Mouse (Mus musculus) thymus, postnatal 25 days (tissue): ENCODE results near the gene Adcy7.

Source experiments
- DNase-seq: peaks from one replicate; pipeline ENCODE4 v3.0.0; 2022

The Adcy7 gene

DNA sequence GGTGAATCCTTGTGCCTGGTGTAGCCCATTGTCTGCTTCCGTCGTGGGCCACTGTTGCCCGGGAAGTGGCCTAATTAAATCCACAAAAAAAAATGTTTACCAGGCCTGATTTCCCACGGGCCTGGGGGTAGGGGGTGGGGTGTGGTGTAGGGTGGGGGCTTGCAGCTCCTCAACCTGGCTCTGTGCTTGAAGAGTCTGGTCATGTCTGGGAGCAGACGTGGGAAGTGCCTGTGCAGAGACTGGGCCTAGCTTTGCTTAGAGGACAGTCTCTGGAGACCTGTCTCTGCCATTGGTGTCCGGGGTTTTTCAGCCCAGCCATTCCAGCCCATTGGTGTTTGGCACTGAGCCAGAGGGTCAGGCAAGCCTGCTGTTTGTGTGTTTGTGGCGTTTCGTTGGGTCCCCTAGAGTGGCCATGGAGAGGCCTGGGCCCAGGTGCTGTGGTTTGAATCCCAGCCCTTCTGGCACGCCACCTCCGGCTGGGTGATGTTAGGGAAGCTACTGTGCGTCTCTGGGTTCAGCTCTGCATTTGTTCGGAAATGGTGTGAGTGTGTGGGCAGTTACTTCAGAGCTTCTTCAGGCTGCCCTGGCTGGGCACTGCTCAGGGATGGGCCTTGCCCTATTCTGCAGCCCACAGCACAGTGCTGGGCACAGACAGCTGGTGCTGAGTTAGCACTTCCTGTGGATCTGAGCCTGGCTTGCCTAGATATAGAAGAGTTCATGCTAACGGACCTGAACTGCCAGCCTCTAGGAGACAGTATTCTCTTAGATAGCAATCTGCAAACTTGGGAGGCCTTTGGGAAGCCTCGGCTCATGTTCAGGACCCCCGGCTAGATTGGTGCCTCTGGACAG is 29.6 kb downstream of the Adcy7 start:
- DNase-seq = no peak

DNA sequence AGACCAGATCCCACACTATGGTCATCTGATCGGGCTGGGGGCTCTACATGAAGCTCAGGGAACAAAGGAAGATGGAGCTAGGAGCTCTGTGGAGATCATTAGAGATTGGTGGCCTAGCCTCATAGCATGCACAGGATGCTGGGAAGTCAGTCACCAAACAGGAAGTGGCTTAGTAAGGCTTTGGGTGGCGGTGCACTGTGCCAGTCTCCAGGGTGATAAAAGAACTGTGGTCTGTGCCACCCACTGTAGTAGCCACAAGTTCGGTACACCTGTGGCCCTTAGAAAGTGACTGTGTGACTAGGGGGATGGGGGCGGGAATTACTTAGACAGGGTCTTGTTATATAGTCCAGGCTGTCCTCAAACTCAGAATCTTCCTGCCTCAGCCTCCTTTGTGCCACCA is 33.6 kb downstream of the Adcy7 start:
- peak; percentile 63 for DNase-seq

DNA sequence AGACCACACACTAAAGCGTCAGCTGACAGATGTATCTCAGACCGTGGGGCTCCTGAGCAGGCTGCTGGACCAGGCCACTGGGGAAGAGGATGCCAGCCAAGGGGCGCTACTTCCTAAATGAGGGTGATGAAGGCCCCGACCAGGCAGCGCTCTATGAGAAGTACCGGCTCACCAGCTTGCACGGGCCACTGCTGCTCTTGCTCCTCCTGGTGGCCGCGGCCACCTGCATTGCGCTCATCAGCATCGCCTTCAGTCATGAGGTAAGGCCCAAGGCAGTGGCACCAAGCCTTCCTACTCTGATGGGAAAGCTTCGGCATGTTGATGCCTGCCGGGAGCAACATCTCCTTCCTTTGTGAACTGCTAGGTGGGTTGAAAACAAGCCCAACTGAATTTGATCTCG is 34.3 kb downstream of the Adcy7 start:
- DNase-seq = no peak

DNA sequence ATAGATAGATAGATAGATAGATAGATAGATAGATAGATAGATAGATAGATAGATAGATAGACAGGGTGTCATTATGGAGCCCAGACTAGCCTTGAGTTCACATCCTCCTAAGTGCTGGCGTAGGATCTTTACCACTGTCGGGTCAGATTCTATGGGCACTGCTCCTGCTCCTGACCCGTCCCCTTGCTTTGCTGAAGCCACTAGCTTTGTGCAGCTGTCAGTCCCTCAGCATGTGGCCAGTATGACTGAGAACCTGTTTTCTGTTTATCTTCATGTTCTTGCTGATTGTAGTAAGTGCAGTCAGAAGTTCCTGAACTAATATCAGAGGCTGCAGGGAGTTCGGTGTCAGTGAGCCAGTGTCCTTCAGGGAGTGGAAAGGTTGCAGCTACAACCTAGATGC is 35.5 kb downstream of the Adcy7 start:
- no peak for DNase-seq

DNA sequence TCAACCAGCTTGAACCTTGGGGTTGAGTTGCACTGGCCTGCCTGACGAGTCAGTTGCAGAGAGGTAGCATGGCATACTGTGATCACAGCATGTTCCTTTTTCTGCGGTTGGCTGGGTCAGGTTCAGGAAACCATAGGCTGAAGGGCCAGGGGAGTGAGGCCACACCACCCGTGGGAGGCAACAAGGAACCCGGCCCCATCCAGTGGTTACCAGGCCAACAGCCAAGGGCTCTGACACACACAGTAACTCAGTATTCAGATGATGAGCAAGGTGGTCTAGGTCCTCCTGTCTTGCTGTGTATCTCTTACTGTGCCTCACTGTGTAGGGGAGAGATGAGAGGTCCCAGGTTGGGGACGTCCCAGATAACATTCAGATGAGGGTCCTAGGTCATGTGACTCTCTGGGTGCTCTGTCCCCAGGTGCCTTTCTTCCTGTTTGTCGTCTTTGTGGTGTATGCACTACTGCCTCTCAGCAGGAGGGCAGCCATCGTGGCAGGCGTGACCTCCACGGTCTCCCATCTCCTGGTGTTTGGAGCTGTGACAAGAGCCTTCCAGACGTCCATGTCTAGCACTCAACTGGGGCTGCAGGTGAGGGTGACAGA is 37.2 kb downstream of the Adcy7 start:
- DNase-seq = no peak

DNA sequence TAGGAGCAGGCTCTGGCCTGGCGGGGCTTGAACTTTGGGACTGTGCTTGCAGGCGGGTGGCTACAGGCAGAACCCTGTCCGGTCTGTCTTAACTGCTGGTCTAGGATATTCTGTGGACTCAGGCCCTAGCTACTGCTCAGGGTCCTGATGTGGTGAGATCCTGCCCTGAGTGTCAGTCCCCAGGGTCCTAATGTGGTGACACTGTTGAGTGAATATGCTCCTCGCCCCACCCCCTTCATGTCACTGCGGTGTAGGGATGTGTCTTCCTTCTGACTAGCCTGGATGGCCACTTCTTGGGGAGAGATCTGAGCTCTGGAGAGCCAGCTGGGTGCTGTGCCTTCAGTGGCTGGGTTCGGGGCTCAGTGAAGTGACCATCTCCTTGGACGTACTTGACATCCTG is 37.7 kb downstream of the Adcy7 start:
- DNase-seq = no peak

DNA sequence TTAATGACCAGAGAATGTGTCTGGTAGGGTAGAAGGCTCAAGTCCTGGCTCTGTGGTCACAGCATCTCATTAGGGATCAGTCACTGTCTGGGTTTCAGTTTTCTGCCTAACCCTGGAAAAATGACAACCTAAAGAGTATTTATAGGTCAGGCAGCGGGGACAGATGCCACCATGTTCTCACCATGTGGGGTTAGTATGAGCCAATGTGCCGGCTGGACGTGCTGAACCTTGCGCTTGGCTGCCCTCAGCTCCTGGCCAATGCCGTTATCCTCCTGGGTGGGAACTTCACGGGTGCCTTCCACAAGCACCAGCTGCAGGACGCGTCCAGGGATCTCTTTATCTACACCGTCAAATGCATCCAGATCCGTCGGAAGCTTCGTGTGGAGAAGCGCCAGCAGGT is 38.1 kb downstream of the Adcy7 start:
- no peak for DNase-seq

DNA sequence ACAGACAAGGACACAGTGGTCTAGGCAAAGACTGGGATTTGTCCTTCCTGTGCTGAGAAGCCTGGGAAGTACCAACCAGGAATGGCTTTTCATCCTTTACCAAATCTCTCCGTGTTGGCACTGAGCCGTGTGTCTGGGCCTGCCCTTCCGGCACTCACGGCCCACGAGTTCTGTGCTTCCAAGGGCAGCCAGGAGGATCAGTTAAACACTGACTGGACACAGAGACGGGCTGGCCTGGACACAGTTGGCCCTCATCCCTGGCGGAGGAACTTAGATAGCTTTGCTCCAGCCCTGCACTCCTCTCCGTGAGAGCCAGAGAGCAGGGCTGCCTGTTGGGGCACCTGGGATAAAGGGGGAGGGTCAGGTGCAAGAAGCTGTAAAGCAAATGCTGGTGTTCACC is 40.8 kb downstream of the Adcy7 start:
- DNase-seq = no peak

DNA sequence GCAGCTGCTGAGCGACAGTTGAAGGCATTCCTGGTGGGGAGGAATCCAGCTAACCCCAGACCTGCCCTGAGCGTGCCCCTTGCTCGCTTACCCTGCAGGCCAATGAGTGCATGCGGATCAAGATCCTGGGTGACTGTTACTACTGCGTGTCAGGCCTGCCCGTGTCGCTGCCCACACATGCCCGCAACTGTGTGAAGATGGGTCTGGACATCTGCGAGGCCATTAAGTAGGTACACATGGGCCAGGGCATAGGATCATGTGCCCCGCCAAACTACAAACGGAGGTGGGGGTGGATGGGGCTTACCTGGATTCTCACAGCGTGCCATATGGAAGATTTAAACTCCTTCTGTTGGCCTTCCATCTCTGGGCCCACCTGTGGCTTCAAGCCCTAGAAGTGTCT is 41.8 kb downstream of the Adcy7 start:
- DNase-seq = no peak

DNA sequence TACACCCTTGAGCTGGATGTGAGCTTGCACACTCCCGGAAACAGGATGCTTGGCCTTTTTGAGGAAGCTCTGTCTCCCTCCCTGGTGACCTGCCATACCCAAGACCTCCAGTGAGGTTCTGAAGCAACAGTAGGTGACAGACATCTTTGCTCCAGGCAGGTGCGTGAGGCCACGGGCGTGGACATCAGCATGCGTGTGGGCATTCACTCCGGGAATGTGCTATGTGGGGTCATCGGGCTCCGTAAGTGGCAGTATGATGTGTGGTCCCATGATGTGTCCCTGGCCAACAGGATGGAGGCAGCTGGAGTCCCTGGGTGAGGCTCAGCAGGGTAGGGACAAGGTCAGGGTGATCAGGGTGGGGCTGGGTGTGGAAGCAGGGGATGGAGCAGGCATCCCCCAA is 43.1 kb downstream of the Adcy7 start:
- DNase-seq = no peak

DNA sequence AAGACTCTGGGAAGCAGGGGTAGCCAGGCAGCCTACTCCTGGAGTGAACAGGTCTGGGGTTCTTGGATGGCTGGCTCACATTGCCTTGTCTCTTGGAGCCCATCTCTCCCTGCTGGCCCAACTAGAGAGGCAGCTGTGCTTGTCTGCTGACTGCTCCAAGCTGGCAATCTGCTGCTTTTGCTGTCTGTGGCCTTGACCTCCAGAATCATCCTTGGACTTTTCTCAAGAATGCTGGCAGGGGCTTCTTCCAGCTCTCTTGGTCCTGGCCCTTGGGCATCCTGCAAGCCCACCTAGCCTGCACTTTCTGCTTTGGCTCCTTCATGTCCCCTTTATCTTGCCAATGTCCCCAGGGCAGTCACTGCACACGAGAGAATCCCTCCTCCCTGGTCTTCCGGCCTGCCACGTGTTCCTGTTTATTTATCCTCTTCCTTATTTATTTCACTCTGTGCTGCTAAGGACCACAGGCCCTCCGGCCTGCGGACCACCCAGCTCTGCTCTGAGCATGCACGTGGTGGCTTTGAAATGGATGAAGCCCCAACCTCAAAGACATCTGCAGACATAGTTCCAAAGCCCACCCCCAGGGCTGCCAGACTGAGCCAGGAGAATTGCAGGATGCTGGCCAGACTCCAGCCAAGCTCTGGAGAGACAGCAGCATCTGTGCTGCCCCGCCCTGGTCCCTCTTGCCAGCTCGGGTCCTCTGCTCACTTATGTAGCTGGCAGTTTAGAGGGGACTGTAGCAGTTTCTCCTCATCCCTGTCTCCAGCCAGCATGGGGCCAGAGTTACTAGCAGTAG is 44.1 kb downstream of the Adcy7 start:
- no peak for DNase-seq

DNA sequence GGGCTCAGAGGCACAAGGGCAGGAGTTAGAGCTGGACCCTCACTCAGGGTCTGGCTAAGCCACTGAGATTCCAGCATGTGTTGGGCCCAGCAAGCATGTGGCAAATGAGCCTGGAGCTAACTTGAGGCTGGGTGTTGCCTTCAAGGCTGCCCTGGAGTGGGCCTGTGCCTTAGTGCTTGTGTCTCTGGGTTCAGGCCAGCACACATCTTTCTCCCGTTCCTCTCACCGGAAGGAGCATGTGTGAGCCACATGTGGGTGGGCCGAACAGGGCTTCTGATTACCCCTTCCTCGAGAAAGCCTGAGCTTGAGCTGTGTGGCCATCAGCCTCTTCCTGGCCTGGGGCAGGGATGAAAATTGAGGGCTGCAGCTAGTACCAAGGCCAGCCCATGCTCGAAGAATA is 45.1 kb downstream of the Adcy7 start:
- no peak for DNase-seq

DNA sequence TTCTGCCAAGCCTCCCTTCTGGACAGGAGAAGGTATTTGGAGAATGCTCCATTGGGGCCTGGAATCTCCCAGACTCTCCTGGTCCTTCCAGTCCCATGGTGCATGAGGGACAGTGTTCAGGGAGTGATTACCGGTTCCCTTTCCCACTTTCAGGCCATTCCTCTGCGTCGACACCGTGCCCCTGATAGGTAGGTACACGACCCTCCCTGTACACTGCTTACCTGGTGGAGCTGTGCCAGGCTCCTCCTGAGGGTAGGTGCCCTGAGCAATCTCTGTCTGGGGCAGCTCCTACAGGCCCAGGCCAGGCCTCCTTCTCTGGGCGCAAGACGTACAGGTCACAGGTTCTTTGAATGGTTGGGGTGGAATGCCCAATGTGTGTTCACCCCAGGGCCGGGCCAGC is 45.9 kb downstream of the Adcy7 start:
- DNase-seq = no peak

DNA sequence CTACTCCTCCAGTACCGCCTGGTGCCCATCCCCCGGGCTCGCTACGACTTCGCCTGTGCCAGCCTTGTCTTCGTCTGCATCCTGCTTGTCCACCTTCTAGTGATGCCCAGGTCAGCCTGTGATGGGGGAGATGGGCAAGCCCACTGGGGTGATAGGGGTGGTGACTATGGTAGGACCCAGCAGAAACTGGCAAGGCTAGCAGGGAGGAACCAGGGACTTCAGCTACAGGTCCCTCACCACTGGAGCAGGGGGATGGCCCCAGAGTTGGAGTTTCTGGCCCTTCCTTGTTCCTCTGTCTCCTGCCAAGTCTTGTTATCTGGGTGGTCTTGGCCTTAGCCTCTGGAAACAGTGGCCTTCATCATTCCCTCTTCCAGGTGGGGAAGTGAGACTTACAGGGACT is 47.9 kb downstream of the Adcy7 start:
- no peak for DNase-seq

DNA sequence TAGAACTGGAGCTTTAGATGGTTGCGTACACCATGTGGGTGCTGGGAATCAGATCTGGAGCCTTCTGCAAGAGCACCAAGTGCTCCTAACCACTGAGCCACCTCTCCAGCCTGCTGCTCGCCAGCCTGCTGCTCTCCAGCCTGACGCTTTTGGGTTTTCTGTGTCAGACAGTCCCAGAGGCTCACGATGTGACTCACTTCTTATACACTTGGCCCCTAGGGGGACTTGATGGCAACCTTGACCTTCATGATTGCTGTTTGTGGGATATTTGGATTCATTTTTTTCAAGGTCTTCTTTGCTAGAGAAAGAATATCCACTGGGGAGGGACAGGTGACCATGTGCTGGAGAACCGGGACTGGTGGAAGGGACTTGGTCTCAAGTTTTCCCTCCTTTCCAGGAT is 49.2 kb downstream of the Adcy7 start:
- DNase-seq = no peak

DNA sequence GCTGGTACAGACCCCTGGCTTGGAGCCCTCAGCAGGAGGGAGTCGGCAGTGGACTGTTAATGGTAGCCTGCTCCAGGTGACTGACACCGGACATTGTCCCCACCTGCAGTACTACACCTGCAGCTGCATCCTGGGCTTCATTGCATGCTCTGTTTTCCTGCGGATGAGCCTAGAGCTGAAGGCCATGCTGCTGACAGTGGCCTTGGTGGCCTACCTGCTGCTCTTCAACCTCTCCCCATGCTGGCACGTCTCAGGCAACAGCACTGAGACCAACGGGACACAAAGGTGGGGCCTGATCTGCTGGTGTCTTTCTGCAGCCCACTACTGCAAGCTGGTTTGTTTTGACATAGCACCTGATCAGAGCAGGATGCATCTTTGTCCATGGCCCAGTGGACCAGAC is 51.3 kb downstream of the Adcy7 start:
- no peak for DNase-seq

DNA sequence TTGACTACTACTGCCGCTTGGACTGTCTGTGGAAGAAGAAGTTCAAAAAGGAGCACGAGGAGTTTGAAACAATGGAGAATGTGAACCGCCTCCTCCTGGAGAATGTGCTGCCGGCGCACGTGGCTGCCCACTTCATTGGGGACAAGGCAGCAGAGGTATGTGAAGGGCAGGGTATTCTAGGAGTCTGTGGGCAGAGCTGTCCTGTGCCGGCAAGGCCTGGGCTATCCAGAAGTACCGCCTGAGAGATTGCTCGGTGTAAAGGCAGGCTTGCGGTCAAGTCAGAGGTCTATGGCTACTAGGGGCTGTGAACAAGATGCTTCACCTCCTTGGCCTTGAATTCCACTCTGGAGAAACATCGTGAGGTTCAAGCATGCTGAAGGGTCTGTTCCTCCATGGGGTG is 52.6 kb downstream of the Adcy7 start:
- DNase-seq = no peak

DNA sequence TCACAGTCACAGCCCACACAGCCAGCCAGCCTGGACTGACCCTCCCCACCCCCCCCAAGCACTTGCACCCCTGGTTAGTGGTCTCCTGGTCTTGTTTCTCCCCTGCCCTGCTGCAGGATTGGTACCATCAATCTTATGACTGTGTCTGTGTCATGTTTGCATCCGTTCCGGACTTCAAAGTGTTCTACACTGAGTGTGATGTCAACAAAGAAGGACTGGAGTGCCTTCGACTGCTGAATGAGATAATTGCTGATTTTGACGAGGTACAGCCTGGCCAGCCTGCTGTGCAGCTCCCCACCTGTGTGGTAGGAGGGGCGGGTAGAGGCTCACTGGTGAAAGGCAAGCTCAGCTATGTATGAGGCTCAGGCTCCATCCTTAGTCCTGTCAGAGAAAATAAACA is 53.0 kb downstream of the Adcy7 start:
- DNase-seq = no peak

DNA sequence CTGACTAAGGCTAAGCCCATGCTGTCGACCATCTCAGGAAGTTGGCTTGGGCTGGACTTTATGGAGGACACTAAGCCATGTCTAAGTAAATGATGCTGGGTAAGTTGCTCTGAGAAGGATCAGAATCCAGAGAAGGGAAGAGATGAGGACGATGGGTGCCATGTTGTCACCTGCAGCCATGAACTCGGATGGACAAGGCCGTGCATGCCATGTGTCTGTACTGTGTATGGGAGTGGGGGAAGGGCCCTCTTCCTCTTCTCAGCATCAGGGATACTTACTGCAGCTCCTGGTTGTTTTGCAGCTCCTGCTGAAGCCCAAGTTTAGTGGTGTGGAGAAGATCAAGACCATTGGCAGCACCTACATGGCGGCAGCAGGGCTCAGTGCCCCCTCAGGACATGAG is 53.6 kb downstream of the Adcy7 start:
- no peak for DNase-seq

DNA sequence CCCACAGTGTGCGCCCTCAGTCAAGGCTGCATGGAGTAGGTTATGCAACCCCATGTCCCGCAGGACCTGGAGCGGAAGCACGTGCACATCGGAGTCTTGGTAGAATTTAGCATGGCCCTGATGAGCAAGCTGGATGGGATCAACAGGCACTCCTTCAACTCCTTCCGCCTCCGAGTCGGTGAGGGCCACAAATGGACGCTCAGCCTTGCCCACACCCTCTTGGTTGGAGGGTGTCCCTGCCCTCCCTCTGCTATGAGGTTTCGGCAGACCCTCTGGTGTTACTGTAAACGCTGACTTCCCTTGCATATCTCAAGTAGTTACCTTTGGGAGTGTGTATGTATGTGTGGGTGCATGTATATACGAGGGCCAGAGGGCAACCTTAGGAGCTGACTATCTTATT is 54.1 kb downstream of the Adcy7 start:
- DNase-seq = no peak

DNA sequence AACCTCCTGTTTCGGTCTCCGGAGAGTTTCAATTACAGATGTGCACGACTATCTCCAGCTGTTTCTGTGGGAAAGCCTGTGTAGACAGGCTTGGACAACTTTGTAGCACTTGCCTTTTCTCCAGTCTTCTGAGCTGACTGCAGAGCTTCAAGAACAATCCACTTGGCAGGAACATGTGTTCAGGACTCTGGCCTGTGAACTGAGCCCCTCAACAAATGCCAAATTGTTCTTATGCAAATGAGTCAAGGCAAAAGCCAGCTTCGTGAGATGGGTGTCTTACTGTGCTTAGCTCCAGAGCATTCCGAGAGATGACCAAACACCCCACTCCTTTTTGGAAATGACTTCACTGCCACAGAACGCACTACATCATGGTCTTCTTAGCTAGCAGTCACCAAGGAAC is 56.5 kb downstream of the Adcy7 start:
- no peak for DNase-seq

DNA sequence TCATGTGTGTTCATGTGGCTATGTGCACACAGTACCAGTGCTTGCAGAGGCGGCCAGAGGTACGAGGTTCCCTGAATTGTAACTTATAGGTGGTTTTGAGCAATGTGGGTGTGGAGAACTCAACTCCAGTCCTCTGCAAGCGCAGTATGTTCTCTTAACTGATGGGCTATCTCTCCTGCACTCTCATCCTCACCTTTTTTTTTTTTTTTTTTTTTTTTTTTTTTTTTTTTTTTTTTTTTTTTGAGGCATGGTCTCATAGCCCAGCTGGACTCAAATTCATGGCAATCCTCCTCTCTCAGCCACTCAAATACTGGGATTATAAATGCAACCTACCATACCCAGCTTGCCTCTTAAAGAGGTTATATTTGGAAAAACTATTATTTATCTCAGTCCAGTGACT is 58.6 kb downstream of the Adcy7 start:
- DNase-seq = no peak

DNA sequence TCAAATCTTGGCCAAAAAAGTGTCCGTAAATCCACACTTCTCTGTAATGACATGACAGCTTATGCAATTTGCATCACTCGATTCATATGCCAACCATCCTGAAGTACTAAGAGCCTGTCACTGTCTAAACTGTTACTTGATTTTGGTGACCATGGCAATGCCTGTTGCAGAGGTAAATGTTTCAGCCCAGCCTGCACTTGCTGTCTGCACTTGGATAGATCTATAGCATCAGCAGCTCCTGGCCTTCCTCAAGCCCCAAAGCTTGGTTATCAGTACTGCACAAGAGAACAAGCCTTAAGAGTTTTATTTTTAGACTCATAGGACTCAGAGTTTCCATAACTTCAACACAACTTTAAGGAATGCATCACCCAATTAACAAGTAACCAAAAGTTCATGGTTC is 62.2 kb downstream of the Adcy7 start:
- no peak for DNase-seq

DNA sequence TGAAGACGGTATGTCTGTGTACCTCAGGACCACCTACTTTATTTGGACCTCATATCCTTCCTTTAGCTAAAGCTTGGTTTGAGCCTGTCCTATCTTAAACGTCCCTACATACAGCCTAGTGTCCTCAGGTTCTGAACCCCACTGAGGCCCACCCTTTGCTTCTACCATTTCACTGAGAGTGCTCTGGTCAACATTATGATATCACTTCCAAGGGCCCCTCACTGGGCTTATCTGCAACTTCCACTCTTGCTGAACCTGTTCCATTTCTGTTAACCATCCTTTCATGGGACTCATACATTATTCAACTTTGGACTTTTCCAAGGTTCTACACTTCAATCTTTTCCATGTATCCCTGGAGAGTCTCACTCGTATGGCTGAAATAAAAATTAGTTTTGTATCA is 62.8 kb downstream of the Adcy7 start:
- DNase-seq = no peak
